Mouse (Mus musculus) natural killer cell, adult 2 months (primary cell): ENCODE measurements at regions not wholly inside any gene's neighbourhood (a gene's known extent, or its start where the extent isn't known, plus 50 kb on each side); places are given as distances from the start of the nearest gene placed in this dataset.
A peak's percentile ranks its signal among the peaks of the same experiment; 100 is the strongest.
"Not testable (repeated sequence)": the region's sequence is repeated elsewhere in the genome, so short reads cannot be mapped to it uniquely, and the experiment has no call there.

Experiments
- DNase-seq, 2 experiments: peaks; one replicate each; pipeline ENCODE4 v3.0.0; 2022; ENCODE audit warnings: low spot score in 2 of 2

DNA sequence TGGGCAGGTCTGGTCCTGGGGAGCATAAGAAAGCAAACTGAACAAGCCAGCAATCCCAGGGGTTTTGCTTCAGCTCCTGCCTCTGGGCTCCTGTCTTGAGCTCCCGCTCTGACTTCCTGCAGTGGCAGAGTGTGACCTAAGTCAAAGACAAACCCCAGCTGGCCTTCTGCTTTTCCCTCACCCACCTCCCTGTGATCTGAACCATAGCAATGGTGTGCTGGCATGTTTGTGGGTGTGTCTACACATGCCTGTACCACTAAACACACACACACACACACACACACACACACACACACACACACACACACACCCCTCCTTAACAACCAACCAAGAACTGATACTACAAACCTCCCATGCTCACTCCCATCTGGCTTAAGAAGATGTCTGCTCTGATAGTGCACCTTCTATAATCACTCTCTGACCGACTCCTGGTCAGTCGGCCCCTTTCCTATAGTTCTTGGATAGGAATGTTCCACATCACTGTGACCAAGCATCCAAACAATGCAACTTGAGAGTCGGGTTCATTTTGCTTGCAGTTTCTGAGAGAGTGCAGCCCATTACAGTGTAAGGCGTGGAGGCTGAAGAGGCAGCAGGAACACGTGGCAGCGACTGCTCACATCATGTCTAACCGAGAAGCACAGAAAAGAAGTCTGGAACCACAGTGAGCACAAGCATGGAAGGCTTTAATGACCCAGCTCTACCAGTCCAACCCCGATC lies 134.4 kb downstream of the Tcp10c start:
- DNase-seq, result no peak

DNA sequence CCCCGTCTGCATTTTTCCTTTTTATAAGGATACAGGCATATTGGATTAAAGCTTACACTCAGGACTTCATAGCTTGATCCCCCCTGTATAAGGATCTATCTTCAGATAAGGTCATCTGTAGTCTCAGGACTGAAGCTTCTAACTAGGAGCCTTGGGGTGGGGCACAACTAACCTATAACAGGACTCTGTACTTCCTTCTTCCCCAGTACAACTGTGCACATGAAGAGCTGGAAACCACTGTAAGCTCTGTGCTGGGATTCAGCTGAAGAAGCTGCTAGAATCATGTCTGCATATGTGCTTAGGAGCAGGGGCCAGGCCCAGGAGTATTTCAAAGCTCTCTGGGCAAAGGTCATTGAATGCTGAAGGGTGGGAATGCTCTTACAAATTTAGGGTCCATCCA lies 137.9 kb downstream of the Tcp10c start:
- DNase-seq, result not testable (repeated sequence)

DNA sequence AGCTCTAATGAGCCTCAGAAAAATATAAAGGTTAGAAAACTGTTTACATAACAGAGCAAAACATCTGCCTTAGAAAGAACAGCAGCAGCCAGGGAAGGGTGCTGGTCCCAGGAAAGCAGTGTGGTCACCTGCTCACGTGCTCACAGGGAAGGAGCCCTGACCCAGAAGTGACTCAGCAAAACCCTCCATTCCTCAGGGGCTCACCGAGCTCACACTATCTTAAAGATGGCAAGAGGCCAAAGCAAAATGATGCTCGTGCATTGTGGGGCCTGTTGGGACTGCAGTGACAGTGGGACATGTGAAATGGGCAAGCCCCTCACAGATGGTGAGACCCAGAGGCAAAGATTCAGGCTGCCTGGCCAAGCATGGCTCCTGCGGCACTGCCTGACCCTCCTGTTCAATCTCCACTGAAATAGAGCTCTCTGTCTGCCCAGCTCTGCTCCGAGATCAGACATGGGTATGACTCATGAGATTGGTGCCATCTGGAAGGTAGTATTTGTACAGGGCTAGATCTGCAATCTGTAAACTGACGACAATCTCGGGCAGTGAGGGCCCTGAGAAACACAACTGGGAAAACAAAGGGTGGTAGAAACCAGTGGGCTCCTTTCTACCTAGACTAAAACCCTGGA lies 138.4 kb downstream of the Tcp10c start:
- not testable (repeated sequence) for DNase-seq

DNA sequence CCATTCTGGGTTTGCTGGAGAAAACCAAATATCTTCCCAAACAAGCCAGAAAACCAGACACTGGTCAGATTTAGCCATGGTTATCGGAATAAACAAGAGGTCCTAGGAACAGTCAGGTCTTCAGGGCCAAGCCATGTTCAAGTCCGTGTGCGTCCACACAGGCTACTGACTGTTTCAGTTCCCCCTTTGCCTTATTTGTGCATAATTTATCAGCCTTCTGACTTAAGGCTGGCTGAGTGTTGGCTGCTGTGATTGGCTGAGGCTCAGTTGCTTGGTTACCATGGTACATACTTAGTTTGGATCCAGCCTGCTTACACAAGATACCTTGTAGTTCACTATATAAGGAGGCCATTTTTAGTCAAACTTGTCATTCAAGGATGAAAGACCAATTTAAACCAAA lies 139.5 kb downstream of the Tcp10c start:
- peak in 1 of 2 experiments; percentile 8 for DNase-seq

DNA sequence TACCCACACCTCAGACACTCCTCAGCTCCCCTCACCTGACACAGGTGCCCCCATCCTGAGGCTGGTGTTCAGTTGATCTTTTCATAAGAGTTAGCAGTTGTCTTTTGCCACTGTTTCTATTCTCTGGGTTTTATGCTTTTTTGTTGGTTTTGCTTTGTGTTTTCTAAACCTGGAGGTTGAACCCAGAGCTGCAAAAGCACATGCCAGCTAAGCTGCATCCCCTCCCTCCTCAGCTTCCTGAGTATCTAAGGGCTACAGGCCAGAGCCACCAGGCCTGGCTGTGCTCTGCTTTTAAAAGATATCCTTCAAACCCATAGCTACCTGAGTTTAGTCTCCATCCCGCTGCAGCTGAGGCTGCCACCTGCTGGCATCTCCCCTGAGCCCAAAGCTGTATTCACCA lies 140.1 kb downstream of the Tcp10c start:
- DNase-seq, result not testable (repeated sequence)

DNA sequence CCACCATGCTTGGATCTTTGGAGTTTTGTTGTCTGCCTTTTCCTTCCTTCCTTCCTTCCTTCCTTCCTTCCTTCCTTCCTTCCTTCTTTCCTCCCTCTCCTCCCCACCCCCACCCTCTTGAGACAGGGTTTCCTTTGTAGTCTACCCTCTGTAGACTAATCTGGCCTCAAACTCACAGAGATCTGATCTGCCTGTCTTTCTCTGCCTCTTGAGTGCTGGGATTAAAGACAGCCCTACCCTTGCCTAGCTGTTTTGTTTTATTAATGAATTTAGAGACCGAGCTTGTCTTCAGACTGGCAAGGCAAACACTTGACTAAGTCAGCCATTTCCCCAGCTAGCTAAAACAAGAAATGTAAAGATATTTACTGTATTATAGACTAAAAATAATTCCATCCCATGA lies 150.0 kb downstream of the Tcp10c start:
- DNase-seq, result not testable (repeated sequence)

DNA sequence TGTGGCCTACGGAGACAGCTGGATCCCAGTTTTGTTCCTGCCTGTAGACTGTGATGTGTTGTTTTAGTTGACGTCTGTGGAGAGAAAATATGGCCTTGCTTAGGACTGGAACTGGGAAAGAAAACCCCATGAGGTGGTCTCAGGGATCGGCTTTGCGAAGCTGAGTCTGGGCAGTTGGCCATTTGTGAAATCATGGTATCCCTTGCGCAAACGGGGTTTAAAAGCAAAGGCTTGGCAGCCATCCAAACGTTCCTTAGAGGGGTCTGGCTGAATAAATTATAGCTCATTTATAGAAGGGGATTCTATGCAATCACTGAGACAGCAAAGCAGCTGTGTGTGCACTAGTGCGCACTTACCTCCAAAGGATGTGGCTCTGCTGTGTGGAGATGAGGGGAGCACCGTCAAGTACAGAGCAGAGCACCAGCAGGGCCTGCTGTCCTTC lies 150.5 kb downstream of the Tcp10c start:
- DNase-seq, result not testable (repeated sequence)

DNA sequence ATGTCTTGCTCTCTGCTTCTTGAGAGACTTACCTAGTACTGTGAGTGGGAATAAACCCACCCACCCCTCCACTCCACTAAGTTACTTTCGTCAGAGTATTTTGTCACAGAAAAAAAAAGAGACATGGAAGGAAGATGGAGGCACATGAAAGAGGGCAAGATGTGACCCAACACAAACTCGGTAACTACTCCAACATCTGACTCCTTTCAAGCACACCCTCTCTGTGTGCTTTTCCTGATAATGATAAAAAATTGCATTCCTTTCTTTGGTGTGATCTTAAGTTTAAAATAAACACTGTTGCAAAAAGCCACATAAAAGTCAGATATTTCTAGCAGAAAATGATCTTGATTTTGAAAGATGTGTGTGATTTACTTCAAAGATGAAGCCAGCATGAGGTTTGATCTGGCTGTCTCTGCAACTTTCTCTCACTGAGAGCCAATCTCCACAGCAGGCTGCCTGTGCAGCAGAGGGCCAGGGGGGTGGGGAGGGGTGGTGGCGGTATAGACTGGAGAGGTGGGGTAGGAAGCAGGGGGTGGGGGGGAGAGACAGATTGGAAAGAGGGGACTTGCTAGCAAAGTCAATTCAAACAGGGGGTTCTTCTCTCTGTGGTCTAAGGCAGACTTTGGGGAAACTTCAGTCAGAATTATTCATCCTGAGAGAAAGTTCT lies 153.2 kb downstream of the Tcp10c start:
- DNase-seq, result not testable (repeated sequence)

DNA sequence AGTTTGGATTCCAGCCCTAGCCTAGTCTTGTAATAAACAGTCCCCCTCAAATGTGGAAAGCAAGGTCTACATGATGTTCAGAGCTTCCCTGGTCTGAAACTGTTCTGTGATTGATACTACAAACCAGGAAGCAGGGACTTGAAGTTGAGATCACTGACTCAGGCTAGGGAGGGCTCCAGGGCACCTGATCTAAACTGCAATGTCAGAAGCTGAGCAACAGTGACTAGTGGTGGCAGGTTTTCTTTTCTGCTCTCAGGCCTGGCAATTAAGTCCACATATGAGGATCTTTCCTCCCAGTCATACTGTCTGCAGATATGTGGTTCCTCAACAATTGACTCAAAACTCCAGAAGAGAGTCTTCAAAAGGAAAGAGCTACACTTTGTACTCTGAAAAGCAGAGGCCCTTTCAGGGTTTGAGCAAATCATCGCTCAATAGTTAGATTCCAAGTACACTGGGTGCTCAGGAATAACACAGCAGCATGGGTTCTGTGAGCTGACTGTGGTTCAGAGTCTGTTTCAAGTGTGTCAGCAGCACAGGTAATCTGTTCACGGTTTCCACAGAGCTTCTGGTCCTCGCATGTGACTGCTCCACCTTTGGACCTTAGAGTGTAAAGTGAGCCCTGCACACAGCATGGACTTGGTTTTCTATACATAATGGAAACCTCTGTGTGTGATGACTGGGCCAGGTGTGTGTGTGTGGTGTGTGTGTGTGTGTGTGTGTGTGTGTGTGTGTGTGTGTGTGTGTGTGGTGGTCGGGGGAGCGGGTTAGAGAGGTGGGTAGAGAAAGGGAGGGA lies 165.2 kb downstream of the Tcp10c start:
- DNase-seq, result not testable (repeated sequence)

DNA sequence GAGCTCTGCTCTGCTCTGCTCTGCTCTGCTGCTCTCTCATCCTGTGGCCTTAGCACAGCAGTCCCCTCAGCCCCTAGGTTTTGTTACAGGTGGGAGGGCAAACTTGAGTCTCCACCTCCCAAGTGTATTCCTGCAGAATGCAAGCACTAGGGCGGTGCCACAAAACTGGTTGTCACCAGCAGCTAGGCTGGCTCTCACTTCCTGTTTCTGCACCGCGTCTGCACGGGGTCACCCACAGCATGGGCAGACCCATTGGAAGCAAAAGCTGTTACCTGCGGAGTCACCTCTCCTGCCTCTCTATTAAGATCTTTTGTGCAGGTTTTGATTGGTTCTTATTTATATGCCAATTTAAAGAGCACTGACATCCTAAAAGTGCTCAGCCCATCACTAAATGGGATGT lies 178.2 kb downstream of the Tcp10c start:
- not testable (repeated sequence) for DNase-seq

DNA sequence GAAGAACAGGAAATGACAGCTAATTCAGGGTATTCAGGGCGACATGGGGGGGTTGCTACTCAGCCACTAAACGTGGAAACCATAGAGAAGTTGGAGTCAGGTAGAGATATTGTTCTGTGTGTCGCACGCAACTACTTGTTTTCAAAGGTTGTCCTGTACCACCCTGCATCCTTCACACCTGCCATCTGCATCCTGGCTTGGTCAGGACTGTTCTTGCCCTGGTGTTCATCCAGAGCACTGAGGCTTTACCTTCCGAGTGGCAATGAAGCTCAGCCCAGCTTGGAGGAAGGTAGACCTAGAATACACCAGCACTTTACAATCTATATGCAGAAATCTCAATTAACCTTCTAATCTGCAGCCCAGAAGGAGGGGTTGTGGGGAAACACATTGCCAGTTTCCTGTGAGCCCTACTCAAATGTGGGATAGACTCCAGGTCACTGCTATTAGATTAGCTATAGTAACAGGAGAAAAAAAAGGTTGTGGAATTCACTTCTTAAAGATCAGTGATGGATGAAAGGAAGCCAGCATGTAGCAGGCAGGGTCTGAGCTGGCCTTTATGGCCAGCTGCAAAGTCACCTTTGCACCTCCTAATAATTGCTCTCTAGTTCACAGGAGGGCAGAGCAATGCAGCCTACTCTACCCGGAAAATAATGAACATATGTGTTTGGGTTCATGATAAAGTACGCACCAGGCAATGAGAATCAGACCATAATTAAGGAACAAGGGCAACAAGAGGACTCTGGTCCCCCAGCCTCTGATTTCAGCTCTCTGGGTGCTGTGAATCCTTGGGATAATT lies 186.3 kb downstream of the Tcp10c start:
- DNase-seq, result no peak

DNA sequence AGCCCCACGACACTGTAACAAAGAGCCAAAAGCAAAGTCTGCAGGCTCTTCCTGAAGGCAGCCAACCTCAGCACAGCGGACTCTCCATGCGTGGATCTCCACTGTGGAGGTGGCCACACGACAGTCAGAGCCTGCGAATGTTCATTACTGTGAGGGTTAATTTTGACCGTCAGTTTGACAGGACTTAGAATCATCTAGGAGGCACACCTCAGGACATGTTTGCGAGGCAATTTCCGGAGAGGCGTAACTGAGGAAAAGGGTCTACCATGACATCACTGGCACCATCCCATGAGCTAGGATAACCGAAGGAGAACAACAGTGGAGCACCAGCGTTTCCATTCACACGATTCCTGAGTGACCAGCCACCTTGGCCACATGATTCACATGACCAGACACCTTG lies 186.9 kb downstream of the Tcp10c start:
- no peak for DNase-seq

DNA sequence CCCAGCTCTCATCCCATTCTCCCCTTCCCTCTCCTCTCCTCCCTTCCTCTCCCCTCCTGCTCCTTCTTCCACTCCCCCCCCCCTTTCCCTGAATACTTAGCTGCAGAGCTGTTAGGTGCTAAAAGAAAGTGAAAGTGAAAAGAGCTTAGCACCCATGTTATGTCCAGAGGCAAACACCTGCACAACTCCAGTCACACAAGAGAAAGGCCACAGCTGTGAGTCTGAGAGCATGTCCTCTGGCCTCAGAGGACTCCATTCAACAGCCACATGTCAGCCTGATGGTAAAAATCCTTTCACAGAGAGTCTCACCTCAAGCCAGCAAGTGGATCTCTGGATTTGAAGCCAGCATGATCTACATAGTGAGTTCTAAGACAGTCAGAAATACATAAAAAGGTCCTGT lies 187.9 kb downstream of the Tcp10c start:
- DNase-seq, result no peak

DNA sequence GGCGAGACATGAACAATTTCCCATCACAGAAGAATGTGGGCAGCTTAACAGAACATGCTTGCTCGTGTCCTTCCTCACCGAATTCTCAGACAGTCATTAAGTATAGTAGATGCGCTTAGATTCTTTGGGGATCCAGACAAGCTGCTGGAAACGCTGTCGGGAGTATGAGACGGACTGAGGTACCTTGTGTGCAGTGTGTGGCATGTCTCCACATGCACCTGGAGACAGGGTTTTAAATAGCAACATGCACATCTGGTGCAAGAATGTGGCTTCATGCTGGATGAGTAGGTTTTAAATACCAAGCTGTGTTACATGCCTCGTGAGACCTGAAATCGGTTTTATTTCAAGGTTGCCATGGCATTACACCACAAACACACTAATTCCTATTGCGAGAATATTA lies 188.5 kb downstream of the Tcp10c start:
- DNase-seq, result no peak

DNA sequence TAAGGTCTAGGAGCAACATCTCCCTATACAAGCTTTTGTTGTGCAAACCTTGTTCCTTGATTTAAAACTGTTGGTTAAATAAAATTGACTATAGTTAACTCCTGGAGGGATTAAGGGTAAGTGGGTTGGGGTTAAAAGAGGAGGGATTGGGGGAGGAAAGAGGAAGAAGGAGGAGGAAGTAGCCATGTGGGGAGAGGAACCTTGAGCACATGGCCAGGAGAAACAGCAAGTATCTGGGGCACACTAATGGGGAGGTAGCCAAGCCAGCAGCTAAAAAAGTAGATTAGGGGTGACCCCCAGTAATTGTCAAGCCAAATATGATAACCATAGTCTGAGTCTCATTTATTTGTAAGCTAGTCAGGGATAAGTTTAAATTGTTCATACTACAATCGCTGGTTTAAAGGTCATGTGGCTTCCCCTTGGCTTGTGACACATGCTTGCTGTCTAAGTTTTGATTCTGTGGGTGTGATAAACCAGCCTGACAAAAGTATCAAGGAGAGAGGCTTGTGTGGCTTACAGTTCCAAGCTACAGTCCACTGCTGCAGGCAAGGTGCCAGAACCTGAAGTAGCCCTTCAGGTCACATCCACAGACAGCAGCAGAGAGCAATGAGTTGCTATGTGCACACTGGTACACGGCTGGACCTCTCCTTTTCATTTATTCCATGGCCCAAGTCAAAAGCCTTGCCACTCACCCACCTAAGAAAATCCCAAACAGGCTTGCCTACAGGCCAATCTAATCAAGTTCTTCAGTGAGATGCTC lies 189.8 kb downstream of the Tcp10c start:
- peak; percentile 35 to 44 for DNase-seq

DNA sequence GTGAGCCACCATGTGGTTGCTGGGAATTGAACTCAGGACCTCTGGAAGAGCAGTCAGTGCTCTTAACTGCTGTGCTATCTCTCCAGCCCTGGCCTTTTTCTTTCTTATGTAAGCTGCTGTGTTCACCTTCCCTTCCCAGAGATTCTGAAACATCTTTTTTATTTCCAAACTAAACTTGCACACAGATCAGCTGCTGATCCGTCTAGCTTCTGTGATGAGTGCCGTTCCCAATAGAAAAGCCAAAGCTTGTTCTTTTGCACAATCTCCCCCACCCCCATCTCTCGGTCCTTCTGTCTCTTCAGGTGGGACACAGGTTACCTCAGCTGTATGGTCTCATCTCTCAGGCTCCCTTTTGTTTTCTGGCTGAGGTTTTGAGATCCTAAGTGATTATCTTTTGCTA lies 191.9 kb downstream of the Tcp10c start:
- DNase-seq, result no peak

DNA sequence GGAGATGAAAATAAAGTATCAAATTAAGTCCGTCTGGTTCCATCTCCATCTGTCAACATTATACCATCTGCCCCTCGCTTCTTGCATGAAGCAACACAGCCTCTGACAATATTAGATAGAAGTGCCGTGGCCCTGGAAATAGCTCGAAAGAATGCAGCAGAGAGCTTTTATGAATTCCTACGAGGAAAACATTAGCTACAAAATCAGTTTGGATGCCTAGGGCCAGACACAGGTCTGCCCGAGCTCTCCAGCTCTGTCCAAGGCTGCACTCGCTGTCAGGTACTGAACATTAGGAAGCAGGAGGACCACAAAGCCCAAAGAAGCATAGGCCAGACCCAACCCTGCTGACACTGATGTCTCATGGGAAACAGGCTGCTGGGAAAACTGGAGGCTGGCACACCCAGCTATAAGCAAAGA lies 192.3 kb downstream of the Tcp10c start:
- no peak for DNase-seq

DNA sequence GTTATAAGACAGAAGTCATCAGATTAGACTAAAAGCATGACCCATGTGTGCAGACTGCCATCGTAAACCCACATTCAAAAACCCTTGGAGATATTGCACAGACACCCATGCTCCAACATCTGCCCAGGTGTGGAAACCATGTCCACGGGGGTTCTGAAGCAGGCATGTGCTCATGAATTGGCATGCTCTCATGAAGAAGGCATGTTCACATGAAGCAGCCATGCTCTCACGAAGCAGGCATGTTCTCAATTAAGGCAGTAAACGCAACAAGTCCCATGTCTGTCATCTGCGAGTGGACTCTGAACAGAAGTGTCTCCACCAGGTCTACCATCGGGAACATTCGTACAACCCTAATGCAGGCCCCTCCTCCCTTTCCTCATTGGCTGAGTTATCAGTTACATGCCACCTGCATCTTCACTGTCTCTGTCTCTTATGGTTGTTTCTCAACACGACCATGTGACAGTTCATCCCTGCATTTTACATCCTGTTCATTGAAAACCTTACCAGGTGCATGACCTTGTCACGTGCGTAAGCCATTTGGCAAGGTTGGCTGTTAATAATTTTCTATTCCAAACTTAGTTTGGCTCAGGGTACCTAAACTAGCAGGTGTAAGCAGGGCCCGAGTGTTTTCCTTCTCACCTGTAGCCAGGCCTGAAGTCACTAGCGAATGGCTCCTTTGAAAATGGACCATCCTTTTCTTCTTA lies 193.4 kb downstream of the Tcp10c start:
- no peak for DNase-seq

DNA sequence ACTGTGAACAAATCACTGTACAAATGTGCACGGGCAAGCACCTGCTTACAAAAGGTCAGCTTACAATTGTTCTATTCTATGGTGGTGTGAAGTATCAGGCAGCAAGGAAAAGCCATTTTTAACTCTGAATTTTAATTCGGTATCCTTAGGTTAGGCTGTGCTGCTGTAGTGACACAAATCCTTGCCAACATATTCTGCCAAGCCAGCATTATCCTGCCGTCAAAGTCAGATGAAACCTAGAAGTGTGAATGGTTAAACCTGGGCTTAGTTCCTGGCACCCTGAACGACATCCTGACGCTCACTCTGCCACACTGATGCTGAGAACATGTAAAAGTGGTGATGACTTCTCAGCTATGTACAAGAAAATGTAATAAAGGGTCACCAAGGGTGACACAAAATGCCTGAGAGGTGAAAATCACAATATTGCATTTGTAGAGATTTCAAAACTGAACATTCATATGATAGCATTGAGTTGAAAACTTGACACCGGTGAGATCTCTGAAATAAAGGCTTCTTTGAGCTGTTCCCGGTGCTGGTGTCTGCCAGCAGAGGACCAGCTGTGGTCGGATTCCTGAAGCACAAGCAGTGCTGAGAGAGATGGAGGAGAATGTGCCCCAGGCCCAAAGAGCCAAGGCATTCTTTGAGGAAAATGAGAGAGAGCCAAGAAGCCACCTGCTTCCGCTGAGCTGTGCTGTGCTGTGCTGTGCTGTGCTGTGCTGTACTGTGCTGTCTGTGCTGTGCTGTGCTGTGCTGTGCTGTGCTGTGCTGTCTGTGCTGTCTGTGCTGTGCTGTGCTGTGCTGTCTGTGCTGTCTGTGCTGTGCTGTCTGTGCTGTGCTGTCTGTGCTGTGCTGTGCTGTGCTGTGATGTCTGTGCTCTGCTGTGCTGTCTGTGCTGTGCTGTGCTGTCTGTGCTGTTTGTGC lies 195.9 kb downstream of the Tcp10c start:
- no peak for DNase-seq
